Comparison of ENCODE assay signal across 7 mouse cellular contexts in genomic region chr9:71623871-71624569, GRCm38 (mm10). TPM values are rescaled to one million over a fixed set of nuclear protein-coding genes. Genes with fewer than 3 reads are reported as not detected.
DNase-seq lines count a peak whose midpoint lies in the region; ATAC-seq lines count a peak whose summit lies in the region.

No protein-coding gene starts in this region.

- DNase-seq in liver, result peak; percentile 18
- peak; percentile 84 for DNase-seq in ZHBTc4 (ENCODE audit: low read depth, low spot score)
- DNase-seq in forelimb bud, embryonic 11.5 days (ENCODE audit: low read depth, low spot score), result peak; percentile 68
- DNase-seq in kidney, postnatal 36 days, result peak; percentile 62 to 65
- DNase-seq in Muller cell, postnatal 12 days (ENCODE audit: inconsistent ontology term), result no peak

- H3K4me3 ChIP-seq in liver, embryonic 12.5 days, result no peak overlapping the region
- H3K4me3 ChIP-seq in neural tube, embryonic 14.5 days (ENCODE audit: low read depth, low read length), result no peak overlapping the region

- H3K4me1 ChIP-seq in liver, embryonic 12.5 days, result no peaks in the 10 kb centered on the region
- H3K4me1 ChIP-seq in neural tube, embryonic 14.5 days (ENCODE audit: control insufficient read depth, insufficient read depth, low read length), result no peaks in the 10 kb centered on the region

- H3K36me3 ChIP-seq in liver, embryonic 12.5 days, result no peaks in the 10 kb centered on the region
- no peaks in the 10 kb centered on the region for H3K36me3 ChIP-seq in neural tube, embryonic 14.5 days (ENCODE audit: control insufficient read depth, insufficient read depth, low read length)

- no peak overlapping the region for H3K9ac ChIP-seq in liver, embryonic 12.5 days
- H3K9ac ChIP-seq in neural tube, embryonic 14.5 days (replicated peaks; ENCODE audit: low read depth, low read length), result no peak overlapping the region

- no peaks in the 10 kb centered on the region for H3K27me3 ChIP-seq in liver, embryonic 12.5 days (replicated peaks)
- no peaks in the 10 kb centered on the region for H3K27me3 ChIP-seq in neural tube, embryonic 14.5 days (ENCODE audit: control insufficient read depth, insufficient read depth, low read length)

- H3K9me3 ChIP-seq in liver, embryonic 12.5 days (replicated peaks), result no peaks in the 10 kb centered on the region
- H3K9me3 ChIP-seq in neural tube, embryonic 14.5 days (ENCODE audit: control insufficient read depth, low read length), result no peaks in the 10 kb centered on the region

- no peak overlapping the region for H3K27ac ChIP-seq in liver, embryonic 12.5 days
- no peak overlapping the region for H3K27ac ChIP-seq in neural tube, embryonic 14.5 days (ENCODE audit: low read depth, low read length)

- ATAC-seq in liver, embryonic 12.5 days, result no peak
- ATAC-seq in neural tube, embryonic 14.5 days (ENCODE audit: low read depth), result peak; percentile 54; the same call in 1 of the 2 replicates

- H3K4me2 ChIP-seq in liver, embryonic 12.5 days, result no peak overlapping the region
- H3K4me2 ChIP-seq in neural tube, embryonic 14.5 days (ENCODE audit: low read depth, low read length), result no peak overlapping the region

- 31% methylated on average over 4 of the region's 4 CpGs for WGBS in liver, embryonic 12.5 days (ENCODE audit: insufficient replicate concordance)
- 27% methylated on average over 4 of the region's 4 CpGs for WGBS in neural tube, embryonic 14.5 days

RNA-seq across cellular contexts. Expression of gene Myzap, which starts 31.9 kb away (rescaled TPM):
- 4.4 TPM in 2 replicates for polyA plus RNA-seq in liver, embryonic 12.5 days (2016; fragmentation: Nextera tagmentation; extraction: Ambion mirVana)
- 2.4 and 4.2 TPM in 2 replicates for polyA plus RNA-seq in neural tube, embryonic 14.5 days (2014; fragmentation: Nextera tagmentation; extraction: Ambion mirVana)
